Mouse (Mus musculus) erythroblast, adult 5-6 weeks (primary cell): Measurements from ENCODE around the gene Prcc. TPM values are rescaled to one million over a fixed set of nuclear protein-coding genes. Genes with fewer than 3 reads are reported as not detected.
"Not testable (repeated sequence)": the region's sequence is repeated elsewhere in the genome, so short reads cannot be mapped to it uniquely, and the experiment has no call there.

Experiments used
- ATAC-seq: replicated peaks from 2 replicates; pipeline ENCODE4 v1.8.0; 2016; ENCODE audit warnings: moderate number of reproducible peaks, mild to moderate bottlenecking, moderate TSS enrichment, inconsistent platforms; ENCODE audit not compliant: poor library complexity, low FRiP score, severe bottlenecking
- total RNA-seq, 2 experiments: library from RNA; stranded (forward) in 1 of 2; stranded (reverse) in 1 of 2; fragments of 150-400 nt in 1 of 2; fragments of 200-764, 138-1000 nt in 1 of 2; gene quantifications; 2 replicates each; pipeline versions ENCODE4 v1.2.3 to v1.2.4; 2015 to 2017; ENCODE audit warnings: low replicate concordance in 2 of 2

The Prcc gene
- total RNA-seq, 2 experiments from 2014 or later: 14.8 to 17.8 TPM

GRCm38 (mm10) chr3:87854795-87855568, 30.4 kb downstream of the Prcc start:
- no peak for ATAC-seq

- ATAC-seq: no peak
Observed at GRCm38 (mm10) chr3:87849117-87849516, 36.3 kb downstream of the Prcc start.

DNA sequence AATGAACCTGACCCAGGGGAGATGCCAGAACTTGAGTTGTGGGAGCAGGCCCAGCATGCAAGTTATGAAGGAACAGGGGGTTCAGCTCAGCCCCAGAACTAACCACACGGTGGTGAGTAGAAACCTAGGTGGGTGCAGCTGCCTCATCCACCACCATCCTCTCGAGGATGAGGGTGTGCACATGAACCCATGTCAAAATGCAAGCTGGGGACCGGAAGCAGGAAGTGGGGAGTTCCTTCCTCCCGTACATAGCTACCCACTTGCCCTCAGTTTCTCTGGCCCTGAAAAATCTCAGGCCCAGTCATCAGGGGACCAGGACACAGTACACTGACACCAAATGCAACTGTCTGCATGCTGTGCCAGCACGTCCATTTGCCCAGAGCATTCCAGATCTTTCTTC, 37.7 kb downstream of the Prcc start:
- no peak for ATAC-seq

DNA sequence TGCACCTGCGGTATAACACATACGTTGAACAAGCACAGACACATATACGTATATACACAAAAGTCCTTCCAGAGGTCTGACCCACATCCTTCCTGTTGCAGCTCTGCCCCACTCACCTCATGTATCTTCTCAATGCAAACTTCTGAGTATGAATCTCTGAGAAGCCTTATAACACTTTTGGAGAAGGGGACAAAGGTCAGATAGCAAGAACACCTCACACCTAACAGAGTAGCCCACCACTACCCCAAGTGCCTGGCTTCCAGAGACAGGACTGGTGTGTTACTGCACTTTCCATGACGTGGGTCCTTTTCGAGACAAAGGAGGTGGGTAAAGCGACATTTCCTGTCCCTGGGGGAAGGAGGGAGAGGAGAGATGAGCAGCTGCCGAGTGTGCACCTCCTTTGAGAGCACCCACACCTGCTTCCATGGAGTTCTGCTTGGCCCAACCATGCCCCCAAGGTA, 38.7 kb downstream of the Prcc start, which contains the start of gene Sh2d2a:
Gene Sh2d2a, plus strand, starts transcription at position 106 of the 461 bp plus-strand sequence.
- no peak for ATAC-seq

GRCm38 (mm10) chr3:87846186-87846585, 39.2 kb downstream of the Prcc start:
- no peak for ATAC-seq

GRCm38 (mm10) chr3:87844981-87845380, 40.4 kb downstream of the Prcc start:
- ATAC-seq: no peak

DNA sequence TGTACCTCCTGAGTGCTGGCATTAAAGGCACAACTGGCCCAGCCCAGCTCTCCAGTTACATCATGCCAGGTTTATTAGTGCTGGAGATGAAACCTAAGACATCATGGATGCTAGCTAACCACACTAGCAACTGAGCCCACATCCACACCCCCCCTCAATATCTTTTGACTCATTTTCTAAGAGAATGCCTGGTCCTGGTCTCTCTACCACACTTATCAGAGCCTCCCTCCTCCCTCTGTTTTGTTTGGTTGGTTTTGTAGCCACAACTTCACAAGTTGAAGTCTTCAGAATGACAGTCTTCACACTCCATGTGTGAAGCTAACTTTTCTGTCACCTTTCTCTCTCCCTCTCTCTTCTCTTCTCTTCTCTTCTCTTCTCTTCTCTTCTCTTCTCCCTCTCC, 44.5 kb downstream of the Prcc start:
- no peak for ATAC-seq

DNA sequence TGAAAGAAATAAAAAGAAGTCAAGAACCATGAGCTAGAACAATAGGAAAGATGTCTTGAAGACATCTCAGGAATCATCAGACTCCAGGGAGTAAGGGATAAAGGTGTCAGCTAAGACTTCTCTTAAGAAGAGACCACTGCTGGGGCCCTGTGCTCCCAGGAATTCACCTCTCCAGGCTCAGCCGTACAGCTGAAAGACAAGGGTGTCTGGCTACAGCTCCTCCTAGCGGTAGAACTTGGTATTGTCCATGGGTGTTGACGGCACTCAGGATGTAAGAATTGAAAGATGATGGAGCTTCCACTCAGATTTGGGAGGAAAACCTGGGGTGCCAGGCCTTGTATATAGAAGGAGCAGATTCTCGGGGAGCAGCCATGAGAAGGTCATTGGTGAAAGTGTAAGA, 46.8 kb downstream of the Prcc start:
- ATAC-seq: peak; percentile 88

DNA sequence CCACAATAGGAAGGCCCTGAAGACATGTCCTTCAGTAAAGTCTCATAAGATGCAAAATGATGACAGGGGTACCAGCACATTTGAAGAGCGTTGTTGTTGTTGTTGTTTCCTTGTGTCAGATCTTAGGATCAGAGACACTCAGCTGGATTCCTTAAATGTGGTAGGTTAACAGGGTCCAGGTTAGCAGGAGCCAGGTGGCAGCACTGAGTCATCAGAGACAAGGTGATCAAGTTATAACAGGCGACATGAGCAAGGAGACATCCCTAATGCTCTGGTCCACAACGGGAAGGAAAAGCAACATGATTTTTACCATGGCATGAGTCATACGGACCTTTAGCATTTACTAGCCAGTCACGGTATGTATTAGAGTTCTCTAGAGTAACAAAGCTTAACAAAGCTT, 51.9 kb downstream of the Prcc start:
- ATAC-seq: no peak

DNA sequence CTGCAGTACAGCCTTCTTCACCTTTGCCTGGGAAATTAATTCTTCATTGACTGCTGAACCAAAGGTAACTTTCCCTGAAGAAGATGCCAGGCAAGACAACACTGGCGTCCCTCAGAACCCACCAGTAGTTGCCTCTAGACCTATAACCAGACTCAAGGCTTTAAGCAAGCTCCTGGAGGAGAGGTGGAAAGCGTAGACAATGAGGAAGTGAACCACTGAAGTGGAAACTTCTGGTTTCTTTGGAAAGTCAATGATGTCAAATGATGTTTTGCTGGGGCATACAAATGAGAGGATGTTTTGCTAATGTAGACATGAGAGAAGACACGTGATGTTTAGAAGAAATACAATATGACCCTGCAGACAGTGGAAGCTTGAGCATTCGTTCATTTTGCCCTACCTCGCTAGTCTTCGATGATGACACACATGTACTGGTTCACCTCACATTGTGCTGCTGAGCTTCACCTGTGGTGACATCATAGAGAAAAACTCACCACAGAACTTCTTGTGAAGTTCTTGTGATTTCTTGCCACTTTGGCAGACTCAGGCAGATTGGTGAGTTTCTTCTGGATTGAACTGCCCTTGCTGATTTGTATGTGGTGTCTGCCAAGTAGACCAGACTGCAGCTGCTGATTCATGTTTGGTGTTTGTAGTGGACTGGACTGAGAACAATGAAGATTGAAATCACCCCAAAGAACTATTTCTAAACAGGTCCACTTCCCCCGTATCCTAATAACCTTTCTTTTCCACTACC, 53.1 kb downstream of the Prcc start:
- ATAC-seq: no peak

DNA sequence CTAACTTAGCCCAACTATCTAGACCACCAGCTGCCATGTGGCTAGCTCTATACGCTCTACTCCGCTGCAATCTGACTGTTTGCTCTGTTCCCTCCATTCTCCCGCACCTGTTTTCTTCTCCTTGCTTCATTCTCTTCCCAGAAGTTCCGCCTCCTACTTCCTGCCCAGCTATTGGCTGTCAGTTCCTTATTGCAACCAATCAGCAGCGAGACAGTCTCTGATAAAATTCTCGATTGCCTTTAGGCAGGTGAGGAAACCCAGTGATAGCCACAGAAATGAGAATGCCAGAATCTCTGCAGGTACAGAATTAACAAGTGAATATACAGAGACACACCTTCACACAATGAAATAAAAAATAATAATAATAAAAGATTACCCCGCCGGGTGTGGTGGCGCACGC, 56.4 kb downstream of the Prcc start:
- ATAC-seq: no peak

GRCm38 (mm10) chr3:87828435-87828834, 57.0 kb downstream of the Prcc start:
- ATAC-seq: no peak

DNA sequence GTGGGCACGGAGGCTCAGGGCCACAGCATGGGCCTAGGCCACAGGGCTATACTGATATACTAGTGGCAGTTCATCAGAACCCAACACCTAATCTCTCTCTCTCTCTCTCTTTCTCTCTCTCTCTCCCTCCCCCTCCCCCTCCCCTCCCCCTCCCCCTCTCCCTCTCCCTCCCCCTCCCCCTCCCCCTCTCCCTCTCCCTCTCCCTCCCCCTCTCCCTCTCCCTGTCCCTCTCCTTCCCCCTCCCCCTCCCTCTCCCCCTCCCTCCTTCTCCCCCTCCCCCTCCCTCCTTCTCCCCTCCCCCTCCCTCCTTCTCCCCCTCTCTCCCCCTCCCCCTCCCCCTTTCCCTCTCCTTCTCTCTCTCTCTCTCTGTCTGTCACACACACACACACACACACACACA, 61.2 kb downstream of the Prcc start, which contains the start of gene Pear1:
Gene Pear1, minus strand, starts transcription at position 101 of the 400 bp plus-strand sequence.
- ATAC-seq: not testable (repeated sequence)

DNA sequence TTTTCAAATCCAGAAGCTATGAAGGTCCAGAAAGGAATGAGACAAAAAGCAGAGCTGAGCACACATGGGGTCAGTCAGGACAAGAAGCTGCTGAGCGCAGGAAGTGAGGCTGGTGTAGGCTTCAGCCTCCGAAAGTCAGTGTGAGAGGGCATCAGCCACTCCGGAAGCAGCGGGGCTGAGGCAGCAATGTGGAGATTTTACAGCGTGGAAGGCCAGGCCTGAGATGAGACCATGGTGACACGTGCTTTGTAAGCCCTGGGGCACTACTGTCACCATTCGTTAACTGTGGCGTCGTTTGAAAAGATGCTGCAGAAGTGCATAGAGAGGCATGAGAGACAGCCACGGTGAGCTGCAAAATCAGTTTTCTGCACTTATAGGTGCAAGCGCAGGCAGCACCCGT, 67.2 kb downstream of the Prcc start:
- ATAC-seq: no peak

DNA sequence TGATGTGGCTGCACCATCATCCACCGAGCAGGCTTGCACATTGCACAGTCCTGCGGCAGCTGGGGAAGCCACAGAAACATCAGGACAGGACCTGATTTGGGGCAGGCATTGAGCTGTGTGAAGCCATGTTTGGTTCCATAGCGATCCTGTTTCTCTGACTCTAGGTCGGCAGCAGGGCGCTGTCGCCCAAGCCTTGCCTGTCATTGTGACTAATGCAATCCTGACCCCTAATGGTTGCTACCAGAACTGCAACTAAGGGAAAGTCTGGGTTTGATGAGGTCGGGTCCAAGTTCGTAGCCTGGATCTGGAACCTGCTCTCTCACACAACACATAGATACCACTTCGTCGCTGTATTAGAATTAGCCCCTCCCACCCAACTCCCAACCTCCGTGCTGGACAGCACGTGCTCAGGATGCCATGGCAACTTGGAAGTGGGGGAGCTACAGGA, 68.7 kb downstream of the Prcc start:
- ATAC-seq: peak; percentile 80

DNA sequence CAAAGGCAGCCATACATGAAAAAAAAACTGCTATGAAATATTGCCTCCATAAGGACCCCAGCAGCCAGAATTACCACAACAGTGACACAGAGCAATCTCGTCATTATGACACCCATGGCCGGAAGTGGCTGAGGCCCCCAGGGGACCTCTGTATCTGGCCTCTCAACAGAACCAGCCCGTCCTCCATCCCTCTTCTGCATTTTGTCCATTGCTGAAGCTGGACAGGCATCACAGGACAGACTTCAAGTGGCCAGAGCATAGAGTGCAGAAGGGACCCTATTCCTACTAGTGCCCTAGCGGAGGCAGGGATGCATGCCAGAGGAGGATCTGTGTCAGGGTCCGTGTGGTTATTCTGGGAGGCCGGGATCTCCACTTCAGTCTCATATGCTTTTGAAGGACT, 69.2 kb downstream of the Prcc start:
- ATAC-seq: no peak

DNA sequence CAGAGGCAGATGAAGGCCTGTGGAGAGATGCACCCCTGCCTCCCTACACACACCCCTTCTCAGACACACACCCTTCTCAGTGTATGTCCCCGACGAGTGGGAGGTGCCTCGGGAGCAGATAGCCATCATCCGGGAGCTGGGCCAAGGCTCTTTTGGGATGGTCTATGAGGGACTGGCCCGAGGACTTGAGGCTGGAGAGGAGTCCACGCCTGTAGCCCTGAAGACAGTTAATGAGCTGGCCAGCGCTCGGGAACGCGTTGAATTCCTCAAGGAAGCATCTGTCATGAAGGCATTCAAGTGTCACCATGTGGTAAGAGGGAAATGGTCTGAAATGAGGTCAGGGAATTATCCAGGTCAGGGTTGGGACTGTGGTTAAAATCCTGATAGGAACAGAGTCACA, 72.5 kb downstream of the Prcc start:
- ATAC-seq: no peak

DNA sequence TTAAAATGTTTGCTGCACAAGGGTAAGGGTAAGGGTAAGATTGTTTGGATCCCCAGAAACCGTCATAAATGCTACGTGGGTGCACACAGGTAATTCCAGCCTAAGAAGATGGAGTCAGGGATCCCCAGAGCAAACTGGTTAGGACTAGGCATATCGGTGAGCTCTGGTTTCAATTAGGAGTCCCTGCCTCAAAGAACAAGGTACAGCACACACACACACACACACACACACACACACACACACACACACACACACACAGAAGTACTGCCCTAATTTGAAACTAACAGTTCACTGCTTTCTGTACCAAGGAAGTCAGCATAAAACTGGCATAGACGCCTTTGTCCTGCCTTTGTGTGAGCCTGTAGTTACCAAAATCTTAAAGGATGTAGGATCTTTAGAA, 73.0 kb downstream of the Prcc start:
- ATAC-seq: no peak

DNA sequence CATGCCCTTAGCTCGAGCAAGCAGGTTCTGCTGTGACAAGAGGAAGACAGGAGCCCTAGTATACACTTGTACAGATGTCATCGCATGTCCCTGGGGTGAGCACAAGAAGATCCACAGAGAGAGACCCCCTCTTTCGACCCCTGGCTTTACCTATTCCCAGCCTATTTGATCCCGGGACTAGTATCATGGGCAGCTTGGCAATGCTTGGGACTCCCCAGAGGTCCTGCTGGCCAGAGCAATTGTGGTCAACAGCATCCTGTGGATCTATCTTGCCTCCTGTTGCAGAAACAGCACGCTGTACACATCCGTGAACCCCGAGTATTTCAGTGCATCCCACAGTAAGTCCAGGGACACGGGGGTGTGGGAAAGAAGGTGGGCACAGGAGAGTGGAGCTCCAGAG, 74.1 kb downstream of the Prcc start:
- ATAC-seq: no peak

- ATAC-seq: no peak
Observed at GRCm38 (mm10) chr3:87809322-87809962, 76.0 kb downstream of the Prcc start.
